Mouse (Mus musculus): ENCODE measurements around the gene Trabd.

- TF ChIP-seq POLR2A (IDR thresholded peaks at IDR 0.05; ENCODE audit: insufficient read depth, low read depth, low read length) = no peak
- TF ChIP-seq CTCF (IDR thresholded peaks at IDR 0.05; ENCODE audit: insufficient read depth, low read depth, low read length) = no peak
Observed at GRCm38 (mm10) chr15:89118007-89118406, 43.1 kb downstream of the Trabd start.

All from olfactory bulb, adult 2 months (tissue).